Mouse (Mus musculus) MEL-GATA-1-ER (cell line): ENCODE measurements around the gene Dapk1.

Source experiments
- DNase-seq: peaks from one replicate; pipeline ENCODE4 v3.0.0-alpha.2; 2012; ENCODE audit warnings: low read depth; ENCODE audit errors: extremely low read depth

The Dapk1 gene

GRCm38 (mm10) chr13:60662493-60663177 lies 60.9 kb downstream of the Dapk1 start:
- no peak for DNase-seq

- DNase-seq: no peak
These were observed 62.3 kb downstream of the Dapk1 start for GRCm38 (mm10) chr13:60664058-60664457.

- no peak for DNase-seq
These were observed 63.1 kb downstream of the Dapk1 start for GRCm38 (mm10) chr13:60664816-60665215.

- no peak for DNase-seq
These were observed 63.7 kb downstream of the Dapk1 start for GRCm38 (mm10) chr13:60665402-60665801.

- no peak for DNase-seq
These were observed 66.3 kb downstream of the Dapk1 start for GRCm38 (mm10) chr13:60668036-60668435.

DNA sequence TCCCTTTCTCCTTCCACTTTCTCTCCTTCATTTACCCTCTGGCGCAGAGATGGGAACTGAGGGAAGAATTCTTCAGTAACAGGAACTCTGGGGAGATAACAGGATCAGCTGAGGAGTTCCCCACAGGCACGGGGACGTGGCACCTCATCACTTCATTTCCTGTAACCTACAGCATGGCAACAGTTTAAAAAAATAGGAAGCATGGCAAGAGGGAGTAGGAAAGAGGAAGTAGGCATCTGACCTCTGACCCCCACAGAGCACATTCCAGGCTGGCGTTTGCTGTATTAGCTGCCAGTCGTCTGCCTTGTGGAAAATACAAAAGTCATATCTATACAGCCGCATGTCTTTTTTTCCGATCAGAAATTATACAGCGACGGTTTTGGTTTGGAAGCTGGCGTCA lies 68.9 kb downstream of the Dapk1 start:
- peak; percentile 83 for DNase-seq

GRCm38 (mm10) chr13:60671235-60671634 lies 69.5 kb downstream of the Dapk1 start:
- DNase-seq: no peak

DNA sequence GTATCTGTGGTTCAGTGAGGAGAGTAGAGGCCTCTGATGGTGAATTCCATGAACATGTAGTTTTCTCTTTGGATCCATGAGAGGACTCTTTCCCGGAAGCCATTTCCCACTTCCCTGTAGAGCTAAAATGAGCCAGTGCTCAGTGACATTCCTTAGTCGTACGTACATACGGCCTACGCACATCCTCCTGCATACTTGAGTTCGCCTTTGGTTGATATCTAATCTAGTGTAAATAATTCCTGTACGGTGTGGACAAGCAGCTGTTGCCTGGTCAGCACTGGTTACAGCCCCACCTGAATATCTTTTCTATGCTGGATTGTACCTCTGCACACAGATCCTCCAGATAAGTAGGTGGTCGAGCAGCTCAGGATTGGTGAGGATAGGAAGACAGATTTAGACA lies 70.5 kb downstream of the Dapk1 start:
- DNase-seq: no peak

GRCm38 (mm10) chr13:60672882-60673675 lies 71.3 kb downstream of the Dapk1 start:
- DNase-seq: peak; percentile 73

GRCm38 (mm10) chr13:60674301-60674700 lies 72.6 kb downstream of the Dapk1 start:
- no peak for DNase-seq

DNA sequence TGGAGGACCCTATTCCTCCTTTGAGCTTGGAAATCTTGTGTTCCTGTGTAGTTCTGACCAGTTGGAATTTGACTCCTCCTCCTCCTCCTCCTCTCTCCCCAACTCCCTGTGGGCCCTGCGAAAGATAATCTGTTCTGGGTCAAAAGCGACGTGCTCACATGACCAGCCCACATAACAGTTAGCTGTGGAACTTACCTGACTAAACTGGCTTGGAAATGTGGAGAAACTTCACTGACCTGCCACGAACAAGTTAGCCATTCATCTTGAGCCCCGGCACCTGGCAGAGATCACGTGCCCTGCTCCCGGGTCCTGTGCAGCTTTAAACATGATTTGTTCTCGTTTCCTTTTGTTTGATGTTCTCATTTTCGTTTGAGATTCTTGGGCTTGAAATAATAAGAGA lies 73.2 kb downstream of the Dapk1 start:
- no peak for DNase-seq

DNA sequence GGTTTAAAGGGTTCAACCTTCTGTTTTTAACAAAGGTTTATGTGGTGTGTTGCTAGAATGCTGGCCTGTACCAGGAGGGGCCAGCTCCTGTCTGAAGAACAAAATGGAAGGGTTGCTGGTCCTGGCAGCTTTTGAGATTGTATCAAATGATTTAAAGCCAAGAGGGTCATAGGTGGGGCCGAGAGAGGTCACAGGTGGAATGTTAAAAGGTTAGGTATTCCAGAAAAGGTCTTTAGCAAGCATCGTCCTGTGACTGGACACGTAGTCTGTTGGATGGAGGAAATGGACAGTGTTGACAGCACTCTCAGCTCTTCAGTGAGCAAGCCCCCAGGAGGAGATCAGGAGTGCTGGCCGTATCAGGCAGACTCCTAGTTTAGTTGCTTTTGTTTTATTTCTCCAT lies 73.7 kb downstream of the Dapk1 start:
- DNase-seq: no peak

GRCm38 (mm10) chr13:60678912-60679311 lies 77.2 kb downstream of the Dapk1 start:
- DNase-seq: no peak

- no peak for DNase-seq
These were observed 81.3 kb downstream of the Dapk1 start for GRCm38 (mm10) chr13:60682714-60683695.

DNA sequence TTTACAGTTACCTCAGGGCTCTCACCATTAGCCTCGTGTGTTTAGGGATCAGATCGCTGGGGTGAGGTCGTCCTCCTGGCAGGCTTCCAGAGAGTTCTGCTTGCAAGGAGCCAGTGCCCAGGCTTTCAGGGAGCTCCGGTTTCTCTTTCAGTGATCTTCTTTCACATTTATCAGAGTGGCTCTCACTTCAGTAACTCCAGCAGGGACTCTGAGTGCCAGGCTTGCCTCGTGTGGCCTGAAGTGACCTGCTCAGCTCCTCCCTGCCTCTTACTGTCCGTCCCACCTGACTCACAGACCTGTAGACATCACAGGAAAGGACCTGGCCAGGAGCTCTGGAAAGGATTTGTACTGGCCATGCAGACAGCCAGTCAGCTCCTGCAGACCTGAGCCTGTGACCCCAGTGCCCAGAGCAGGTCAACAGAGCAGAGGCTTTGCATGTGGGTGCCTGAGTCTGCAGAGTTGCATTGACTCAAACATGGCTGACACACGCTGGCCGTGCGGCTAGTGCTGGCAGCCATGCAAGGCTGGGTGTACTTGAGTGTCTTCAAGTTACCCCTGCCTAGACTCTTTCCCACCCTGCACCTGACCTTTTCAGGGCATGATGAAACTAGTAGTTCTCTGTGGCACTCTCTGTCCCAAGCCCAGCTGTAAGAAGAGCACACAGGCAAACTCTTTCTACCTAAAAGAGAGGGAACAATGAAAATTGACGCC lies 82.5 kb downstream of the Dapk1 start:
- no peak for DNase-seq

- no peak for DNase-seq
These were observed 83.1 kb downstream of the Dapk1 start for GRCm38 (mm10) chr13:60684806-60685205.

DNA sequence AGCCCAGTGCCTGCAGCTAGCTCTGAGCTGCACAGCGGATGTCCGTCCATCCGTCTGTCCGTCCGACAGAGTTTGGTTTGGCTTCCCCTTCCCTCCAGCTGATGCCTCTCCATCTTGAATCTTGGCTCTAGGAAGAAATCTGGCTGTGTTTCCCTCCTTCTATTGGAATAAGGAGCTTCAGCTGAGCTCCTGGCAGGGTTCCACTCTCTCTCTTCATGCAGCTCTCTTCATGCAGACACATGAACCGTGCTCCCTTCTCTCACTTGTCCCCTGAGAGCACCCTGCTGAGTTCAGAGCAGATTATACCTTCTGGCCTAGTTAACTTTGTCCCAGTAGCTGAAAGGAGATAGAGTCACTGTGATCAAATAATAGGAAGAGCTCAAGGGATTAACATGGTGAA lies 83.5 kb downstream of the Dapk1 start:
- DNase-seq: no peak

DNA sequence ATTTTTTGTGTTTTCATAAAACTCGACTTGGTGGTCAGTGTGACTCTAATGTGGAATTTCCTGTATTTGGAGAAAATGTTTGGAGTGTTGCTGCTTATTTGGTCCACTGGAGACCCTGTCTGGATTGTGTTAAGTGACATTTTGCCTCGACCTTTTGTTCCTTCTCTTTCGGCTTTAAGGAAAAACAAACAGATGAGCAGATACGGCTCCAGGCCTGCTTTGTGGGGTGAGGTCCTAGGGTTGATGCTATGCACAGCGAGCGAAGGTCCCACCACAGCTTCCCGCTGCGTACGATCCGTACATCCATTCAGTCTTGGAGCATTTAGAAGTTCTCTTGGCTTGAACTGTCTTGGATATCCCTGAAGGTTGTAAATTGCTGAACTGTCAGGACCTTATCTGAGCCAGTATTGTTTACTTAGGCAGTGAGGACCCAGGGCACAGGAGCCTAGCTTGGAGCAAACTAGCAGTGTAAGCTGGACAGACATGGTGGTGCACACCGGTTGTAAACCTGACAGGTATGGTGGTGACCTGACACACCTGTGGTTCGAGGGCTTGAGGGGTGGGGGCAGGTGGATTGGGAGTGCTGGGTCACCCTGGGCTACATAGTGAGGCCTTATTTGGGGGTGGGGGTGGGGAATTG lies 84.4 kb downstream of the Dapk1 start:
- no peak for DNase-seq

DNA sequence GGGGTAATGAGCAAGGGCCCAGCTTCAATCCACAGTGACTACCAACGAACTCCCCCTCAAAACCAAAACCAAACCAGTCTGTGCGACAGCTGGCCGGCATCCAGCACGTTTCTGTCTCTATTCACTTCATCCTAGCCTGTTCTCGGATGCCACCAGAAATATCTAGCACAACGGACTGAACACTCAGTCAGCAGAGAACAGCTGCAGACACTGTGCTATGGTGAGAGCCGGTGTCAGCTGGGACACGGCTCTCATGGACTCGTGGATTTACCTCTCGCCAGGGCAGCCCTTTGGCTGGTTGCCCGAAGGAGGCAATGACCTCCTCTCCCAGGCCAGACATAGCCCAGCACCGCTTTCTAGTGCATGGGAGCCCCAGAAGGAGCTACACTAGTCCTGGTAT lies 85.2 kb downstream of the Dapk1 start:
- no peak for DNase-seq

- no peak for DNase-seq
These were observed 85.7 kb downstream of the Dapk1 start for GRCm38 (mm10) chr13:60687462-60687861.

DNA sequence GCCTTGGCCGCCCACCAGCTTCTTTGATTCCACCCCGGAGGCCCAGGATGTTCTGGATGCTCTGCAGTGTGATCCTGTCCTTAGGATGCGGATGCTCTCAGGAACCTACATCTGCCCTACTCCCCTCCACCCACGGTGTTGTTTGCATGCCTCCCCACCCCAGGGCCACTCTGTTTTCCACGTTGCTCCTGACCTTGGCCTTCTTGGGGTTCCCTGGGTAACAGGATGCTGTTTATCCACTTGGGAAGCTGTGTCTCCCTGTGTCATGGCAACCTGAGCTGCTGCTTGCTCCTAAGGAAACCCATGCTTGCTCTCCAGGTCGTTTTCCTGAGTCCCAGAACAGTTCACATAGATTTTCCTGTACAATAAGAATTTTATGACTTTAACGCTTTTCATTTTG lies 86.1 kb downstream of the Dapk1 start:
- no peak for DNase-seq
